Mouse (Mus musculus) ZHBTc4 (cell line): ENCODE measurements at regions not wholly inside any gene's neighbourhood (a gene's known extent, or its start where the extent isn't known, plus 50 kb on each side); places are given as distances from the start of the nearest gene placed in this dataset.

Experiments used
- DNase-seq: peaks from one replicate; pipeline ENCODE4 v3.0.0-alpha.2; 2011; ENCODE audit warnings: low read depth, low spot score

DNA sequence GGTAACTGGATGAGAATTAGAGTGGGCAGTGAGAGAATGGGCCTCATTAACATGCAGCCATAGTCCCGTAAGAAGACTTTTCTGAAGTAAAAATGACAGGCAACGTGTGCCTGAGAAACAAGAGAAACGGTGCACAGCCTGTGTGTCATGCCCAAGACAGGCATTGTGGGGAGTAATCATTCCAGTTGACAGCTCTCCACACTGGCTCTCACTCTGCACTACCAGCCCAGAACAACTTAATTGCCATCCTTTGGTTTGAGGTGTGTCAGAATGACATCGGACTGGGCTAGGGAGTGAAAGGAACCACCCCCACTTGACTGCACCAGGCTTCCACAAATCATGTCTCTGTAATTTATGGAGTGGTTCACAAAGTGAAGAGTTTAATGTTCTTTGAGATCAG lies 1104.9 kb downstream of the Pcdh7 start:
- no peak for DNase-seq

DNA sequence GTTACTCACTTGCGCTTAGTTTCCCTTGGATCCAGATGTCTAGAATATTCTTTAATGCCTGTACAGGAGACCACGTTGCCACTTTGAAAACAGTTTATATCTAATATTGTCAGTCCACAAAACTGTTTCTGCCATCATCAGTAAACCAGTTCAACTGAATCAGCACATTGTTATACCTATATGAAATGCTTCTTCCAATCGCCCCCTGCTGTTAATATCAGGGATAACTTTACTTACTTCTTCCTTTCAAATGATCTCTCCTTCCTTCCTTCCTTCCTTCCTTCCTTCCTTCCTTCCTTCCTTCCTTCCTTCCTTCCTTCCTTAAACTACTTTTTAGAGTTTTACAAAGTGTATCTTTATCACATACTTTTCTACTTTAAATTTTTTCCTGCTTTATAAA lies 1108.2 kb downstream of the Pcdh7 start:
- peak; percentile 2 for DNase-seq

DNA sequence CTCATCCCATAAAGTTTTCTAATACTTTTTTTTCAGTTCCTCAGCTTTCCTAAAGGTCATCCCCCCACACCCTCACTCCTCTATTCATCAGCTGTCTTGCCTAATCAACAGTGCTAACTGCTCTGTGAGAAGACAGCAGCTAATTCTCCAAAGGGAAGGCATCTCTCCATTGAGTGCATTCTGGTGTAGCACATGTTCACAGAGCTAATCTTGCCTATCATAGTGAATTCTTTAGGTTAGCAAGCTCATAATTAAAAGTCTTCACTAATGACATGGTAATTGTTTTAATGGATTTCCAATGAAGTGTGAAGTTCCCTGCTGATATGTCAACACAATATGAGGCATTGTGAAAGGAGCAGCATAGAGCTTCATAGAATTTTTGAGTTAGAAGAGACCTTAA lies 1129.2 kb downstream of the Pcdh7 start:
- no peak for DNase-seq

DNA sequence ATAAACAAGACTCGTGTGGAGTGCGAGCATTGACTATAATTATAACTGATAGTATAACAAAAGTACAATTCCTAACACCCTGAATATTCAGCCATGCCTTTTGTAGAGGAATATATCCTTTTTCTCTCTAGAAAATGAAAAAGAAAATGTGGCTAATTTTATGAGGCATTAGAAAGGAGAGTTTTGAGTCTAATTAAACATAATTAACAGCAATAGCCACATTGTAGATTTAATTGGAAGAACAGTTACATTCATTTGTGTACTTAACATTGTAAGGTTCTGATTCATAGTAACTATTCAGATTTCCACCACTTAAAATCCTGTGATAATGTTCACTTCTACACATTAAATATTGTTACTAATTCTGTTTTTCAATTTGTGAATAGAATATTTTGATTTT lies 1140.2 kb downstream of the Pcdh7 start:
- DNase-seq = no peak

DNA sequence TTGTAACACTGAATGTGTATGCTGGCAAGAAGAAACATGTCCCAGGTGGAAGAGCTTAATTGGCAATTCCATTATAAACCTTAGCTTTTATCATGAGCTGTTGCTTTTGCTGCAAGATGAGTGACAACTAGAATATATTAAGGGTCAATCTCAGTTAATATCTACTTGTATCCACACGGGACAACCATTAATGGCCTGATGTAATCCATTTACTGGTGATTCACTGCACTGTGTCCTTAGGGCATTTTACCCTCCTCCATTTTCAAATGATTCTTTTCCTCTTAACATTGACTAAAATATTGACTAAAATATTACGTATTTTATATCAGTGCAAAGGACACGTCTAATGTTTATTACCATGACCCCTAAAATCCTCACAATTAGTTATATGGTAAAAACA lies 1175.7 kb downstream of the Pcdh7 start:
- DNase-seq = no peak

DNA sequence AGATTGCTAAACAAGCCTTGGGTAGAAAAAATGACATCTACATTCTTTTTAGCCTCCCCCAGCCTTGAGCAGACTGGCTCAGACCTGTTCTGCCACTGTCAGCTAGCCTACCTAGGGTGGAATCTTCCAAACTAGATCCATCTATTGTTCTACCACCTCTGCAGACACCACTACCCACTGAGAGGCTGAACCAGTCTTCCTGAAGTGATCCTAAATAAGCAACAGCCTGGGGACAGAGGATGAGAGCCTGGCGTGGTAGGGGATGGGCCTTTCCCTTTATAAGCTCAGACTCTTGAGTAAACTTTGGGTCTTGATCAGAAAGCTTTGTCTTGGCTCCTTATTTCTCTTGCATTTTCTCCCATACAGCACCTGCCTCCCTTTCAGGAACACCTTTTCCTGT lies 1223.7 kb downstream of the Pcdh7 start:
- peak; percentile 44 for DNase-seq

DNA sequence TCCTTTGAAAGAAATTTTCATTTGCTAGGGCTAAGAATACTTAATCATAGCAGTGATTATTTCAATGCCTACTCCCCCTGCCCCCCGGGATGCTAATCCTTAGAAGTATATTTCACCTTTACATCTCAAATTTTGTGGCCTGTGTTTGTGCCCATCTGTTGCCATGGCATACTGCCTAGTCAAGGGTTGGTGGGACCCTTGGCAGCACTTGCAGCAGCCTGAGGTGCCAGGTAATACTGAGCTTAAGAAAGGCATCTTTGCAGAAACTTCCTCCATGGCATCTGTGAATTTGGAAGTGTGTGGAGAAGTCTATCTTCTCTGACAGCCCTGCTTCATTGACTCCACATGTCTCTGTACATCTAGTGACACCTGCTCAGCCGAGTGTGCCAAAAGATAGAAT lies 1257.5 kb downstream of the Pcdh7 start:
- DNase-seq = no peak

DNA sequence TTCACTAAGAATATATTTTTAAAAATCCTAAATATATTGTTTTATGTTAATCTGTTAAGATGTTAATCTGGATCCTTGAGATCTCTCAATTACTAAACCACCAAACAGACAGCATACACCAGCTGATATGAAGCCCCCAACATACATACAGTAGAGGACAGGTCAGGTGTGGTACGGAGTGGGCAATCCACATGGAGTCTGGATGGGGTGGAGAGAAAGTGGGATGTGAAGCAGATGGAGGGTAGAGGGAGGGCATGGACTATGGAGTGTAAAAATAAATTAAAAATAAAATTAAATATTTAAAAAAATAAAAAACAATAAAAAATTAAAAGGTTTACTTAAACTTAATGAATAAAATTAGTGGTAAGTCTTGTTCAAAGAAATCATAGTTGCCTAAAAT lies 1270.0 kb downstream of the Pcdh7 start:
- no peak for DNase-seq
